In genomic region chr11:61408184-61409027, GRCm38 (mm10) we compare ENCODE assay signal across 8 mouse cellular contexts. TPM values are rescaled to one million over a fixed set of nuclear protein-coding genes. Genes with fewer than 3 reads are reported as not detected.
DNase-seq lines count a peak whose midpoint lies in the region; ATAC-seq and TF ChIP-seq lines count a peak whose summit lies in the region.

No protein-coding gene starts in this region.

- H3K27me3 ChIP-seq in G1E (ENCODE audit: insufficient read depth, low read length): peaks cover 45% of the 10 kb centered on the region
- H3K27me3 ChIP-seq in forebrain, embryonic 14.5 days (replicated peaks; ENCODE audit: control insufficient read depth, insufficient read depth, low read length): no peaks in the 10 kb centered on the region
- 0 out of 2 replicates have a peak, but pooled peaks cover 8% of the 10 kb centered on the region for H3K27me3 ChIP-seq in lung, embryonic 15.5 days

- H3K9me3 ChIP-seq in G1E (replicated peaks): no peaks in the 10 kb centered on the region
- no peaks in the 10 kb centered on the region for H3K9me3 ChIP-seq in forebrain, embryonic 14.5 days (replicated peaks; ENCODE audit: control insufficient read depth, low read length)
- no peaks in the 10 kb centered on the region for H3K9me3 ChIP-seq in lung, embryonic 15.5 days

- under 1% methylated on average over 57 of the region's 64 CpGs for WGBS in forebrain, embryonic 14.5 days
- under 1% methylated on average over 64 of the region's 64 CpGs for WGBS in lung, embryonic 15.5 days

- H3K36me3 ChIP-seq in G1E (replicated peaks): no peaks in the 10 kb centered on the region
- no peaks in the 10 kb centered on the region for H3K36me3 ChIP-seq in forebrain, embryonic 14.5 days (ENCODE audit: control insufficient read depth, insufficient read depth, low read length)
- no peaks in the 10 kb centered on the region for H3K36me3 ChIP-seq in lung, embryonic 15.5 days

- intact Hi-C loops in heart, postnatal 36 days (cut with DNase I): loop anchor here (1.0 to 5.0 kb wide), 3 partner anchors 86 to 231 kb away; partner anchors contain the start of genes Mapk7 and Usp22

- peak; percentile 14 for DNase-seq in G1E (ENCODE audit: low spot score)
- peak; percentile 87 for DNase-seq in cerebellum, adult 11-12 months
- DNase-seq in forebrain, embryonic 14.5 days (ENCODE audit: low spot score): peak; percentile 83
- DNase-seq in heart, postnatal 36 days: peak; percentile 82 to 92
- DNase-seq in layer of hippocampus, adult 18-20 months (ENCODE audit: low spot score in 2 of 2): peak; percentile 70 to 86
- DNase-seq in testis, postnatal 14 days (ENCODE audit: low spot score): peak; percentile 83

- H3K4me3 ChIP-seq in G1E (ENCODE audit: low read depth, low read length): peak overlapping the region; percentile 69
- peak overlapping the region; percentile 75 for H3K4me3 ChIP-seq in forebrain, embryonic 14.5 days (ENCODE audit: low read depth, low read length)
- H3K4me3 ChIP-seq in lung, embryonic 15.5 days: peak overlapping the region; percentile 86

- no peak for ATAC-seq in G1E (ENCODE audit: extremely low read depth, insufficient number of reproducible peaks, low FRiP score, poor library complexity, severe bottlenecking)
- peak; percentile 95 for ATAC-seq in forebrain, embryonic 14.5 days
- peak; percentile 94 for ATAC-seq in lung, embryonic 15.5 days (ENCODE audit: borderline replicate concordance, extremely low read depth, low FRiP score, low TSS enrichment)
- ATAC-seq in neutrophil, adult 5-6 weeks (ENCODE audit: extremely low read depth, insufficient number of reproducible peaks, low FRiP score, poor library complexity, severe bottlenecking): peak; percentile 41

- peak overlapping the region; percentile 86 for H3K9ac ChIP-seq in forebrain, embryonic 14.5 days (ENCODE audit: low read length)
- H3K9ac ChIP-seq in lung, embryonic 15.5 days: peak overlapping the region; percentile 75

- peak overlapping the region; percentile 97 for H3K27ac ChIP-seq in forebrain, embryonic 14.5 days (ENCODE audit: low read depth, low read length)
- H3K27ac ChIP-seq in lung, embryonic 15.5 days: peak overlapping the region; percentile 97

- H3K4me2 ChIP-seq in forebrain, embryonic 14.5 days (ENCODE audit: low read length): peak overlapping the region; percentile 54
- H3K4me2 ChIP-seq in lung, embryonic 15.5 days: peak overlapping the region; percentile 68

- H3K4me1 ChIP-seq in G1E (ENCODE audit: insufficient read depth, low read depth, low read length): peaks cover 10% of the 10 kb centered on the region
- no peaks in the 10 kb centered on the region for H3K4me1 ChIP-seq in forebrain, embryonic 14.5 days (ENCODE audit: control insufficient read depth, insufficient read depth, low read length)
- H3K4me1 ChIP-seq in lung, embryonic 15.5 days: no peaks in the 10 kb centered on the region

- no peak for TF ChIP-seq CTCF in G1E (IDR thresholded peaks at IDR 0.05; ENCODE audit: low read depth, low read length)

RNA-seq across cellular contexts. Expression of gene Slc47a1, which starts 30.3 kb away (rescaled TPM):
- total RNA-seq in G1E (2014; fragmentation: Nextera tagmentation) (not detected in 2 replicates), G1E (2017) (0.11 TPM in 1 of 2 replicates, not detected in the other)
- polyA plus RNA-seq in G1E (2012): not detected in 2 replicates
- 0.14 TPM in 1 of 2 replicates, not detected in the other for polyA plus RNA-seq in forebrain, embryonic 14.5 days (2014; fragmentation: Nextera tagmentation; extraction: Ambion mirVana)
- 10 to 100 TPM; 28.5 to 30.5 TPM for total RNA-seq in heart, postnatal 36 days (2021)
- 1 to 10 TPM; 1.2 TPM for total RNA-seq in layer of hippocampus, adult 18-20 months (2021)
- polyA plus RNA-seq in lung, embryonic 15.5 days (2015; fragmentation: Nextera tagmentation; extraction: Ambion mirVana): 2.0 and 4.4 TPM in 2 replicates
- total RNA-seq in neutrophil, adult 5-6 weeks (2017): not detected in 2 replicates

RNA-seq across cellular contexts. Expression of gene Rnf112, which starts 45.5 kb away (rescaled TPM):
- not detected in 2 replicates for total RNA-seq in G1E (2014; fragmentation: Nextera tagmentation)
- 0.06 and 0.16 TPM in 2 replicates for total RNA-seq in G1E (2017)
- not detected in 2 replicates for polyA plus RNA-seq in G1E (2012)
- polyA plus RNA-seq in forebrain, embryonic 14.5 days (2014; fragmentation: Nextera tagmentation; extraction: Ambion mirVana): 6.9 and 10.3 TPM in 2 replicates
- total RNA-seq in heart, postnatal 36 days (2021): not detected
- 100 to 1,000 TPM; 449 to 457 TPM for total RNA-seq in layer of hippocampus, adult 18-20 months (2021)
- polyA plus RNA-seq in lung, embryonic 15.5 days (2015; fragmentation: Nextera tagmentation; extraction: Ambion mirVana): 0.81 and 0.96 TPM in 2 replicates
- not detected in 2 replicates for total RNA-seq in neutrophil, adult 5-6 weeks (2017)

Comparison
In these comparisons a context has a peak if more than half of its experiments do, and no peak if none do; other contexts are left out.
1. DNase-seq: peak in every context shown above with its lines; median percentile 87 in cerebellum, adult 11-12 months; 87 in heart, postnatal 36 days; 83 in forebrain, embryonic 14.5 days; 83 in testis, postnatal 14 days; 78 in layer of hippocampus, adult 18-20 months; 14 in G1E.
2. RNA of gene Slc47a1, which starts 30.3 kb away (total RNA-seq): 28.5 to 30.5 TPM in heart, postnatal 36 days; 1.2 TPM in layer of hippocampus, adult 18-20 months, 0.11 TPM in G1E and not detected in neutrophil, adult 5-6 weeks; every median in the first group is over 10 times any median in the second.
3. RNA of gene Rnf112, which starts 45.5 kb away (total RNA-seq): 449 to 457 TPM in layer of hippocampus, adult 18-20 months; 0.06 to 0.16 TPM in G1E, not detected in heart, postnatal 36 days and not detected in neutrophil, adult 5-6 weeks; every median in the first group is over 100 times any median in the second.
4. Peak in every context shown above with its lines, with median percentiles within 50 percentile points of each other: H3K4me3 ChIP-seq.